Mouse (Mus musculus) natural killer cell, adult 2 months (primary cell): Measurements from ENCODE around the gene Usp6nl.

ENCODE experiments used
- DNase-seq, 2 experiments: peaks; one replicate each; pipeline ENCODE4 v3.0.0; 2022; ENCODE audit warnings: low spot score in 2 of 2

The Usp6nl gene

DNA sequence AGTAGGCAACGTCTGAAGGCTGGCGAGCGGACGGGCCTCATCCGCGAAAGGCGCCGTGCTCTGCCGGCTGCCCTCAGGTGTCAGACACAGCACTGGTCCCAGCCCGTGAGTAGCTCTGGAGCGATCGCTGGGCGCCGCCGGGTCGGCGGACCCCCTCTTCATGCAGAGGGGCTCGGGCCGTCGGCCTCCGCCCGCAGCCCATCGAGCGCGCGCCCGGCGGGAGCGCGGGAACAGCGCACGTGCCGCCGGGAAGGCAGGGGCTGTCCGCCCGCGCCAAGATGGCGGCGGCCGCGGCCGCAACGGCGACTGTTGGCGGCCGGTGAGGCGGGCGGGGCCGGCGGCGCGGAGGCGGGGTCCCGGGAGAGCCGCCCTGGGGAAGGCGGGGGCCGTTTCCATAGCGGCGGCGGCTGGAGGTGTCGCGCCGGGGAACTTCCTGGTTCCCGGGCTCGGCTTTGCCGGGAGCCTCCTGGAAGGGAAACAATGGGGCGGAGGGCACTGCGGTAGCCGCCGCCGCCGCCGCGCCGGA lies at the start of gene Usp6nl:
Gene Usp6nl (plus strand): TSS at position 292 of the 526 bp plus-strand sequence.
- DNase-seq: peak; percentile 27 to 63

DNA sequence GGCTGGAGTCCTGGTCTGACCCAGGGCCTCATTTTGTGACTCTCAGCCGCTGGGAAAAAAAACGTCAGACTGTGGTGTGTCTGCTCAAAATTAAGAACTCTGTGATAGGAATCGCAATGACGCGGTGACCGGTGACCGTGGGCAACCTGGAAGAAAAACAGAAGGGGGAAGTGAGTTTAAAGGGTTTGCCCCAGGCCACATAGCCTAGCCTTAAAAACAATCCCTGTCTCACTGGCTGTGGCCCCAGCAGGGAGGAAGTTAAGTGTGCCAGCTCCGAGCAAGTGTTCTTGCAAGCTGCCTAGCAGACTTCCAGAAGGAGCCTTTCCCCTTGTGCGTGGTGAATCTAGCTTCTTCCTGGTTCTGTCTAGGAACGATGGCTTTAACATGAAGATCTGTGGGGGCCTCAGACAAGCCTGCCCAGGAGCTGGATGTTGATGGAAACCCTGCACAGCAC lies 49.0 kb upstream of the Usp6nl start:
- peak; percentile 1 to 60 for DNase-seq

DNA sequence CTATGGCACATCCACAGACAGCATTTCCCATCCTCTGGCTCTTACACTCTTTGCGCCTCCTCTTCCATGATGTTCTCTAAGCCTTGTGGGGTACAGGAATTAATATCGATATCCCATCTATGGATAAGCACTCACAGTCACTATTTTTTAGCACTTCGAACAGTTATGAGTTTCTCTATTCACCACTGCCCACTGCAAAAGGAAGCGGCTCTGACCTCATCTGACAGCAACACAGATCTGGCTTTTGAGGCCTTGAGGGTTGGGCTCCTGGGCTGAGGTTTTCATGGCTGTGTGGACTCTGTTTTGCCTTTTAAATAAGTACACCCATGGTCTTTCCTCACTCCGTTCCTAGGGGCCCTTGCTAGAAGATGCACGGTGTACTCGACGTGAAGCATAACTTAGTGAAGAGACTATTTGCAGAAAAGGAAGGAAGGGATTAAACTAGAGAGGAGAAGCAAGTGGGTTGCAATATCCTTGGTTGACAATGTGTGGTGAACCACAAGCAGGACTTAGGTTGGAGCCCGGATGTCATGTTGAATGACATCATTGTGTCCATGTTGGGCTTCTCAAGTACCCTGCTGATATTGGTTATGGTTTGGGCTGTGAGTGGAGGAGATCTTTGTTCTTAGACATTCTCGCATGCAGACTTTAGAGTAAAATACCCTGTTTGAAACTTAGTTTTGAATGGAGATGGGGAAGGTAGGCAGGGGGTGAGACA lies 43.5 kb upstream of the Usp6nl start:
- DNase-seq: peak; percentile 44 to 51

DNA sequence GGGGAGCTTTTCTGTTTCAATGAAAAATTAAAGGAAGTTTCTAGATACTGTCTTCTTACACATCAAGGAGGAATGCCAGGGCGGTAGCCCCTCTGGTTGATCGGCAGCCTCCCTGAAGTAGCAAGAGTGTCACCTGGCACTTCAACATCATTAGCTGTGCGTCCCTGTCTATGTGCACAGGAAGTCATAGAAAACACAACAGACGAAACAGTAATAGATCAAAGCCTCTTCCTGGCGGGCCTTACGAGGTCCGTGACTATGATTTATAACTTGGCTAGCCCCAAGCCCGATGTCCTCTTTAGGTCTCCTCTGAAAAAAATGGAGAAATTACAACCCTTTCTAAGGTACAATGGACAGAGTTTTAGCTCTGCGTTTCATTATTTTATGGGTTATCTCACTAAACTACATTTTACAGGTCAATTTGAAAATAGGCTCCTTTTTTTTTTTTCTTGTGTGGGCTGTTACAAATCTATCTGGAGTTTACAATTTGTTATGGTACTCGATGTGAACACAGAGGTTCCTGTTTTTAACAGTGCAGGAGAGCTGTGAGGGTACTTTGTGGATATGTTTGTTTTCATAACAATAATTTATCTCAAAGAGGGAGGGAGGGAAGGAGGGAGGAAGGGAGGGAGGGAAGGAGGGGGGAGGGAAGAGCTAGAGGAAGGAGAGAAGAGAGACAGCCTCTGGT lies 42.7 kb upstream of the Usp6nl start:
- DNase-seq: peak in 1 of 2 experiments; percentile 8

DNA sequence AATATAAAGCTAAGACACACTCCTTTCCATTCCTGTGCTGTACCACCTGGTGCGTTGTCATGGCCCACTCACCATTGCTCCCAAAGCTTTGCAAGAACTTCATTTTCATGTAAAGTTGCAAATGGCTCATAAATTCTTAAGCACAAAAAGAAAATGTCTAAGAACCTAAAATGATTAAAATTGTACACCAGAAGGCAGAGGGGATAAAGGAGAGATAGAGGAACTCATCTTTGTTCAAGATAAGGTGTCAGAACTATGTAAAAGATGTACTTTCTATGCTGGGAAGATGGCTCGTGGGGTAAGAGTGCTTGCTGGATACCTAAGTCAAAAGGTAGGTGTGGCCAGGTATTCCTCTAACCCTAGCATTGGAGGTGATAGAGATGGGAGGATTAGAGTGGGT lies 38.9 kb upstream of the Usp6nl start:
- no peak for DNase-seq

DNA sequence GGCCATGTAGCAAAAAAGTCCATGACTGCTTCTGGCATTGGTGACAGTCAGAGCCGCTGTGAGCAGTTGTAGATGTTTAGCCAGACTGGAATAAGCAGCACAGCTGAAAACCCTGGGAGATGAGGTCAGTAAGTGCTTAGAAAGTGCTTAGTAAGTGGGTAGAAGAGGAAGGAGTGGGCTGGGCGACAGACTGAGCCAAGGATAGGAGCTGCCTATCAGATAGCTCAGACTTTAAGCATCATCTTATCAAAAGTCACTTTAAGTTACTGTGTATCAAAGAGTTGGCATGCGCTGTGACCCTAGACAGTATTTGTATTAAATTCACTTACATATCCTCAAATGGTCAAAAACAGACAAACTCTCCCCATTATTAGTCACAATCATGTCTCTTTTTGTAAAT lies 37.7 kb upstream of the Usp6nl start:
- no peak for DNase-seq

DNA sequence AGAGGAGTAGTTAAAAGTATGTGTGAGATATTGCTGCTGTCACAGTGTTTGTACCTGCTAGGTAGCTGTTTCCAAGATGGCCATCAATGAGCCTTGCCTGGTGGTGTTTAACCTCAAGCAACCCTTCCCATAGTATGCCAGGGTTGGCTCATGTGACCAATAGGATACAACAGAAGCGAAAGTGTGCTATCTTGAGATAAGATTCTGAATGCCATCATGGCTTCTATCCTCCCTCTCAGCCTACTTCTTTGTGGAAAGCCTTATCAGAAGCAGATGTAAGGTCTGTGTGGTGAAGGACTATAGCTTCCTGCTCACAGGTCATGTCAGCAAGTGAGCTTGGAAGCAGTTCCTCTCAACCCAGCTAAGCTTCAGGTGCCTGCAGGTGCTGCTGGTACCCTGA lies 36.7 kb upstream of the Usp6nl start:
- no peak for DNase-seq

DNA sequence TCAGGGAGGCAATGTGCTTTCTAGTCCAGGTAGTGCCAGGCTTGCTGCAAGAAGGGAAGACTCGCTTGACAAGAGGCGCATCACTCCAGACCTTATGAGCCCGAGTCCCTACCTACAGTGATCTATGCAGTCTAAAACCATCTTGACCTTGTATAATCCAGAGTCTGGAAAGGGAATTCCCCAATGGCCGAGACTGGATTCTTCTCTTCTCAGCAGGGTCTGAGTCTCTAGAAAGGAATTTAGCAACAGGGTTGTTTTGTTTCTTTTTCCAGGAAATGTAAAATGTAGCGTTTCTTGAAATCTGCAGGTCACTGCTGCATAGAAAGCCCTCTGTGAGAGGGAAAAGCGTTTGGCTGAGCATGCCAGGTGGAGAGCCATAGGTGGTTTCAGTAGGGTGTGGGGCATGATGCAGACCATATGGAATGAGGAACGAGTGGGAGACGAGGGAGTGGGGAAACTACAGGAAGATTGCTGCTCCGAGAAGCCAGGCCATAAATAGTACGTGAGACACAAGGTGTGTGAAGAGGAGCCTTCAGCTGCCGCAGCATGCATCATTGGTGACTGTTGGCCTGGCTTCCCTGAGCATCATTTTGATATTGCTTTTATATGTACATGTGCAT lies 28.5 kb upstream of the Usp6nl start:
- DNase-seq: no peak

DNA sequence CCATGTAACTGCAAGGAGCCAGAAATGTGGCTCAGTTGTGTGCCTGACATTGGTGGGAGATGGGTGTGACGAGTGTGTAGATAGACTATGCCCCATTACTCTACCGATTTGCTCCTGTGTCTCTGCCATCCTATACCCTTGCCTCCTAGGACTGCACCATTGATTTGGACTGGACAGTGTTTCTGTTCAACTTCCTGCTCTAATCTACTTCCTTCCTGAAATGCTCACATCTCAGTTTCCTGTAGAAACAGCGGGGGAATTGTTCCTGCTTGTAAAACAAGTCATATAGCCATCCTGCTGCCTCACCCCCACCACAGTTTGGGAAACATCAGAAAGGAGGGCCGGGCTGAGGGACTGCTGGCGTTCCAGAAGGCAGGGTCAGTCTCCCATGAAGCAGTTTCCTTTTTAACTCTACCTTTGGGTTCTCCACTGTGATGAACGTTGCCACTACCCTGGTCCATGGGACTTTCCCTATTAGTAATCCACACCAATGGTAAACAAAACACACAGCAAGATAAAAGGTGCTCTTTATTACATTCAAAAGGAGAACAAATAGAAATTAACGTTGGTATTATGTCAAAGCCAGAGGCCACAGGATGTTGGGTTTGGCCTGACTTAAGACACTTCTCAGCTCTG lies 27.4 kb upstream of the Usp6nl start:
- DNase-seq: peak; percentile 4 to 23

DNA sequence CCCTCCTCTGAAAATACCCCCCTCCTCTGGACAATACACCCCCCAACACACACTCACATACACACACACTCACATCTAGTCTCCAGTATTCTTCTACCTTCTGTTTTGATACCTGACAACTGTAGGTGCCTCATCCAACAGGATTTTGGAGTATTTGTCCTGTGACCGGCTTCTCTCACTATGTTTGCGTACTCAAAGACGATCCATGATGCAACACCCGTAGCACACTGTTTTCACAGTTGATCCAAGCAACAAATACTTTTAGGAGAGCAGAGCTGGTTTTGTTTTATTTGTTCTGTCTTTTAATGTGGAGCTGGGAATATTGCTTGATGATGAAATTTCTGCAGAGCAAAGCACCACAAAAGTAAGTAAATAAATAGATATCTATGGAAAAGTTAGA lies 17.7 kb upstream of the Usp6nl start:
- DNase-seq: no peak

DNA sequence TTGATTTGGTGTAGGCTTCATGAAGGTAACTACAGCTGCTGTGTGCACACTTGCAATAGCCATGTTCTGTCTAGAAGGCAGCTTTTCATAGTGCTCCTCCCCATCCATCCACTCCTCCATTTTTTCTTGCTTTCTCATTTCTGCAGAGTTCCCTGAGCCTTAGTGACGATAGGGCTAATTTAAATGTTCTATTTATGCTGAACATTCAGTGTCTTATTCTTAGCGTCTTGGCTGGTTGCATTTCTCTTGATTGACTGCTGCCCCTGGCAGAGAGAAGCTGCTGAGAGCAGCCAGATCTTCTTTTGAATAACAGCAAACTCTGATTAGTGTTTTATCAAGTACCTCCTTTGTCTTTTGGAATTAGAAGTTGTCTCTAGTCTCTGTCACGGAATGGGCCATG lies 15.6 kb upstream of the Usp6nl start:
- no peak for DNase-seq

DNA sequence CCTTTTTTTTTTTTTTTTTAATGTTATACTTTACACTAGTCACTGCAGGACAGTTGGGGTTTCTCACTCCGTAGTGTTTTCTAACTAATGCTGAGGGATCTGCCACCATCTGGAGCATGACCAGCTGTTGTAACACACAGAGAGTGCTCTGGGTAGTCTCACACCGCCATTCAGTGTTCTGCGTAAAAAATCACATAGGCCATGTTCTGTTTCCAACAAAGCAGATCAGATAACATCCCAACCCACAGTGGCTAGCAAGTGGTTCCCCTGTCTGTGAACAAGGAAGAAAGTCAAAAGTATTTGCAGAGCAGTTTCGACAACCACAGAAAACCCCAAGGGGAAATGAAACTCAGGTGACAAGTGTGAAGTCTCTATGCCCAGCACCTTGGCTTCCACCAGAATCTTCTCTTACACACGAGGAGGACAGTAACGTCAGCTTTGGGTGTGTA lies 13.1 kb upstream of the Usp6nl start:
- peak; percentile 55 to 76 for DNase-seq

DNA sequence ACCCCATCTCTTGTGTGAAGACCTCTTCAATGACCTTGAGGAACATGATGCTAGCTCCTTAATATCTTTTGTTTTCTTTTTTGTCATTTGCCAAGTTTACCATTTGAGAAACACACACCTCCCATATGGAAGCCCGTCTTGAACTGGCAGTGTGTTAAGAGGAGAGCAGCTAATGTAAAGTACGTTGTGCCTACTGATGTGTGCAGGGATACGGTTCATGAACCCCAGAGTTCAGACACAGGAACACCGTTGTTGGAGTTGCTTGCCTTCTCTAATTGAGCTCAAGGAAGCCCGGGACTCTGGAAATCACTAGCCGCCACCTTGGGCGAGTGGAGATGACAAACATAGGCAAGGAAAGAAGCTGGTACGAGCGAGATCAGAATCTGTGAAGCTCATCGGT lies 9.7 kb upstream of the Usp6nl start:
- no peak for DNase-seq

DNA sequence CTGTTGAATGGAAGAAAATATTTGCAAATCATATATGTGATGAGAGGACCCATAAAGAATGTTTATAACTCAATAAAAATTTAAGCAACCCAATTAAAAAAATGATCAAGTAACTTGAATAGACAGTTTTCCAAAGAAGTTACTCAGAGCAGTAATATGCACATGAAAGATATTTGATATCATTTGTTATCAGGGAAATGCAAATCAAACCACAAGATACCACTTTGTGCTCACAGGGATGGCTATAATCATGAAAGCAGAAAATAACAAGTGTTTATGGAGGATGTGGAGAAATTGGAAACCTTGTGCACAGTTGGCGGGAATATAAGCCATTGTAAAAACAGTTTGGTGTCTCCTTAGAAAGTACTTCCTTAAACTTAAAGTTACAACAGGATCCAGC lies 8.7 kb upstream of the Usp6nl start:
- no peak for DNase-seq

DNA sequence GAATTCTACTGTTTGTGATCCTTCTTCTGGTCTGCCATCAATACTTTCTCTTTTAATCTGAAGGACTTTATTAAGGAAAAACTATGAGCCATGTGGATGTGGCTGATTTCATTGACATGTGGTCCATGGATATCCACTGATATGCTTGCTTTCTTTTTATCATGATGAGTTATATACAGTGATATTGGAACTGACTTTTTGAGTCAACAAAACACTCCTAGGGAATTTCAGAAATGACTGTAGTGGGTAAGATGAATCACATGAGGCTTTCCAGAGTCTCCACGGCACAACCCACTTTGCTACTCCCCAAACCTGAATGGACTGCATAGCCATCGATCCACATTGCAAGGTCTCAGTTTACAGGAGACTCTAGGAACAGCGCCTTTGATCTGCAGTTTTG lies 2.3 kb upstream of the Usp6nl start:
- DNase-seq: no peak

DNA sequence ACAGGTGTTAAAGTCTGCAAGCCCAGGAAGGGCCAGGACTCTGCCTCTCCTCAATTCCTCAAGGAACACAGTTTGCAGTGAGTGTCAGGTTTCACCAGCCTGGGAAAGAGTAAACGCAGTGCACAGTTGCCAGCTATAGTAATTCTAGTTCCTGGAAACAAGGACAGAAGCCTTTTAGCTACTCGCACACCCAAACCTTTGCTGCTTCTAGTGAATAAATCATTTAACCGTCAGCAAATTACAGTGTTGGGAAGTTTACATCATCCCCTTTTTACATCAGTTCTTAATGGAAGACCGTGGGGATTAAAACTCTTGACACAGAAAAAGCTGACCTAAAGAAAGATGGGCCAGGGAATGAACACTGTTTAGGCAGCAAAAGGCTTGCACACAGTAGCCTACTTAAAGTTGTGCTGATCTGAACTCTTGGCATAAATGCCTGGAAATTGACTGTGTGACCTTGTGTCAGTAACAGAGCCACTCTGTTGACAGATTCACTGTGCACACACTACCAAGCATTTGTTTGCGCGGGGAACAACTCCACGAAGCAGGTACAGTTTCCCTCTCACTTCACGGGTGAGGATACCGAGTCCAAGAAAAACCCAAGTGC lies 595 bp upstream of the Usp6nl start:
- no peak for DNase-seq

DNA sequence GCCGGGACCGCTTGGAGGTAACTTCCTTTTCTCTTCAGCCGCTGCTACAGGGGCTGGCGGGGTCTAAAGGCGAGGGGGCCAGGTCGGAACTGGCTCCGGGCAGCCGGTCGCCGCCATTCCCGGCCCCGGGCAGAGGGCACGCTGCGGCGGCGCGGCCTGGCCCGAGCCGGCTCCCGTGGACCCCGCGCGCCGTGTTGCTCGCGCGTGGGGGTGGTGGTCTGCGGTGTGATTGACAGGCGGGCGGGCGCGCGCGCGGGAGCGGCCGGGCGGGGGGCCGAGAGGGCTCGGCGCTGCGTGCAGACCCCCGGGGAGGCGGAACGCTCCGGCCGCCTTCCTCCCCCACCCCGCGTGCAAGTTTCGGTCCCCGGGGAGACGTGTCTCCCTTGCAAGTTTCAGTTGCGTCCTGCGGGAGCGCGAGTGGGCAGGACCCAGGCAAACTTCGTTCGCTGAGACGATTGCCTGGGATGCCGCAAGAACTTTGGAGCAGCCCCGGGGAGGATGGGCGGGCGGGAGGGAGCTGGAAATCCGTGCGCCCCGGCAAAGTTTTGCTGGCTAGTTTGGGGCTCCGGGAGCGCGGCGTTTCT lies 563 bp downstream of the Usp6nl start:
- peak in 1 of 2 experiments; percentile 31 for DNase-seq

DNA sequence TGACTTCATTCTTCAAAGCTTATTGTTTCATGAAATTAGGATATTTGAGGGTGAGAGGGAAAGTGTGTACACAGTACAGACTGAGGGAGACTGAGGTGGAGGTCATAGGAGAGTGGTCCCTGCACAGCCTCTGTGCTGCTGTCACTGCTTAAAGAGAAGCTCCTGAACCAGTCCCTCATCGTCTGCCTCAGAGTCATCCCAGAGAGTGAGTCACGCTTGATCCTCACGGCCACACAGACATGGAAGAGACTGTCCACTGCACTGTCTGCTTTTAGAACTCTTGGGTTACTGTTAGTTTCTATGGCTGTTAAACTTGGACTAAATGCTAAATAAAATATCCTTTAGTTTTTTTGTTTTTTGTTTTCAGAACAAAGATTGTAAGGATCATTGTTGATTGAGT lies 3.2 kb downstream of the Usp6nl start:
- no peak for DNase-seq

DNA sequence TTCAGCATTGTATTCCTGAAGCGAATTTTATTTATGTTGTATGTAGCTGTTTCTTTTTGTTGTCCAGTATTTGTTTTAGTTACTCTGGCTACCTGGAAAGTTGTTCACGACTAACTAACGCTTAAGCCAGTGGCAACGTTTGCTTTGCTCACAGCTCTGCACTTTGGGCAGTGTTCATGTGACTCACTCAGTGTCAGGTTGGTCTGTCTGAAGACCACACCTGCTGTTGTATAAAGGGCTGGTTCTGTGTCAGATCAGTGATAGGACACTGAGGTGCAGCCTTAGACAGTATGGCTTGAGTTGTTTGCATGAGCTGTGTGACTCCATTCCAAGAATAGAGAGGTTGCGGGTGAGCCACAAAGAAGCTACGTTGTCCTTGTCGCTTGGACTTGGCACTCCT lies 6.5 kb downstream of the Usp6nl start:
- no peak for DNase-seq

DNA sequence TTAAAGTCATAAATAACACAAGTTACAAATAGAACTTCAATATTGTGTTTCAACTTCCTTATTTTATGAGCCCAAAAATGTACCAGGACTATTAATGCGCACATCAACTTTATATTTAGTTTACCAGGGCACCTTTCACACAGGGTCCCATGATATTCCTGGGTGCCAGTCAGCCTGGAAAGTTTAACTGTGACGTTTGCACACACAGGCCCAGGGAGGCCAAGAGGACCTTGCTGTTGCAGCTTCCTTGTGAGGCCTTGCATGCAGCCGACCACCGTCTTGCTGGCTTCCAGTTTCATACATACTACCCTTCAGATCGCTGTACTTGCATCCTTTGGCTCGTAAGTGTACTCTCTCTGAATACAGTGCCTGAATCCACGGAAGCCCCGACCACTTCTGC lies 8.3 kb downstream of the Usp6nl start:
- DNase-seq: no peak
